Mouse (Mus musculus) heart, adult 8-10 months (tissue): ENCODE measurements around the gene C2cd4d. TPM values are rescaled to one million over a fixed set of nuclear protein-coding genes. Genes with fewer than 3 reads are reported as not detected.

Source experiments
- DNase-seq: peaks from one replicate; pipeline ENCODE4 v3.0.0; 2022; ENCODE audit warnings: low spot score
- total RNA-seq, 4 experiments: library from RNA; stranded (reverse); gene quantifications; 2 replicates each; pipeline ENCODE4 v1.2.4; 2022

The C2cd4d gene
- total RNA-seq, 4 experiments from 2014 or later, result 0.31 to 0.46 TPM; not detected in 2

- DNase-seq, result no peak
These were observed 15.0 kb downstream of the C2cd4d start for GRCm38 (mm10) chr3:94377028-94377923.

DNA sequence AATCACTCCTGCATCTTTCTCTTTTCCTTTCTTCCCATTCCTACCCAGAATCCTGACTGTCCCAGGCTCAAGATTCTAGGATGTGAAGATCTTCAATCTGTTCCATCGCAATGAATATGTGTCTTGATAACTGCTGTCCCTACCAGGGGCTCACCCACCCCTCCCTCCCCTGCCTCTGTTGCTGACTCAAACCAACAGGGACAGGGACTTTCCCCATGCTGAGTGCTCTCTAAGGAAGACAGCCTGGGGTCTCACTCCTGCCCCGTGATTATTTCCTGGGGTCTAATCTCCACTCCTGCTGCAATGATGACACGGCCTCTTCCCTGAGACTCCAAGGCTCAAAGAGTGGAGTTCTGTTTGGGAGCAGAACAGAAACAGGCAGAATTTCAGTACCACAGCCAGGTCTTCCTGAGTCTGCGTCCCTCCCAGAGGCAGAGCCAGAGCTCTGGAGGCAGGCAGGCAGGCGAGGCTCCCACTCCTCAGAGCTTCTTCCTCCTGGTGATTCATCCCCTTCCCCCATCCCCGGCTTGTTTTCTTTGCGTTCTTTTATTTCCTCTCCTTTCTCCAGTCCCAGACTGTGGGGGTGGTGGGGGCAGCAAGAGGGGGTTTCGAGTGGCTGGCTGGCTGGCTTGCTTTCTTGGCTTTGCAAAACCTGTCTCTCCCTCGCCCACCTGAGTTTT, 17.7 kb downstream of the C2cd4d start:
- DNase-seq, result no peak

DNA sequence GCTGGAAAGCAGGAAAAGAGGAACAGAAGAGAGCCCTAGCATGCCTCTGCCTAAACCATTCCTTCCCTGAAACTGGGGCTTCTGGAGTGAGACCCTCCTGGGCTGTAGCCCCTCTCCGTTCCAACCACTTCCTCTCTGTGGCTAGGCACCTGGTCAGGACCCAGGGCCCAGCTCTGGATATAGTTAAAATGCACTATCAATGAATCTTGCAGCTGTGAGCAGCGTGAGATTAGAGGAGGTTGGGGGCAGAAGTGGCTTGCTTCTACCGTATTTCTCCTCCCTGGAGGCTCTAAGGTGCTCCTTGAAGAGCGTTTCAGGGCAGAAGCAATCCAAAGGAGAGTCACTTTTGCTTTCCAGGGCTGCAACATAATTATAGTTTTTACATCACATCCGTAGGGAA, 20.1 kb downstream of the C2cd4d start:
- DNase-seq, result no peak

GRCm38 (mm10) chr3:94383476-94383875, 21.2 kb downstream of the C2cd4d start:
- DNase-seq, result no peak

DNA sequence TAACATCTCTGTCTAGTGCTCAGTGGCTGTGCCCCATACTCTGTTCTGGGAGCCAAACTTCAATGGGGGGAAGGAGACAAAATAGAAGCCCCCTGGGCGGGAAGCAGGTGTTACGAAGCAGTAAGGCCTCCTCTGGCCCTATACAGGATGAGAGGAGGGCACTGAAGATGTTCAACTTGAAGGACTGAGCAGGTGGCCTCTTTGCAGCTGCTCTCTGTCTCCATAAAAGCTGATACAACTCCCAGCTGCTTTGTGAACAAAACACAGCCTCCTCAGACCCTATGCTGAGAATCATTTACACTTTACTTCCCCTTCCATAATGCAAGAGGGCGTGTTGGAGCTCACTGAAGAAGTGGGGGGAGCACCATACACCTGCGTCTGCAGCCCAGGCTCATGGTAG, 24.4 kb downstream of the C2cd4d start:
- DNase-seq, result no peak

DNA sequence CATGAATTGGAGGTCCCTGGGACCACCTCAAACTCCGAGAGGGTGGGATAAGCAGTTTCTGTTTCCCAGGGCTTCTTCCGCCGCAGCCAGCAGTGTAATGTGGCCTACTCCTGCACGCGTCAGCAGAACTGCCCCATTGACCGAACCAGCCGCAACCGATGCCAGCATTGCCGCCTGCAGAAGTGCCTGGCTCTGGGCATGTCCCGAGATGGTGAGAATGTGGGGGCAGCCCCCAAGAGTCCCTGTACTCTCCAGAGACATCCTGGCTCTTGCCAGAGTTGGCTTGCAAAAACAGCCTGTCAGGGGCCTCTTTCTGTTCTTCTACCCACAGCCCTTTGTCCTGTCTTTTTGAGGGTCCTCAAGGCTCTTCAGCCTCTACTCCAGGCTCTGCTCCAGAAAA, 25.2 kb downstream of the C2cd4d start:
- DNase-seq, result no peak

- no peak for DNase-seq
These were observed 25.8 kb downstream of the C2cd4d start for GRCm38 (mm10) chr3:94388047-94388446.

DNA sequence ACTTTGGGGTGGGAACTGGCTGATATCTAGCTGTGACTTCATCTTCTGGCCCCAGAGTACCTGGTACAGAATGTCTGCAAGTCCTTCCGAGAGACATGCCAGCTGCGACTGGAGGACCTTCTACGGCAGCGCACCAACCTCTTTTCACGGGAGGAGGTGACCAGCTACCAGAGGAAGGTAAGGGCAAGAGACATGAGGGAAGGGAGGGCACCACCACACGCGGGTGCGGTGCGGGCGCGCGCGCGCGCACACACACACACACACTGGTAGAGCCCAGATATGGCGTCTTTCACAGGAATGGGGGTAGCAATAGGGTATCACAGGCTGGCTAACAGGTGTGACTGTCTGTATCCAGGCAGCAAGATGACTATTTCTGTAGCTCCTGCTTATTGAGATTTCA, 27.2 kb downstream of the C2cd4d start:
- DNase-seq, result no peak

- no peak for DNase-seq
These were observed 28.8 kb downstream of the C2cd4d start for GRCm38 (mm10) chr3:94391001-94391400.

DNA sequence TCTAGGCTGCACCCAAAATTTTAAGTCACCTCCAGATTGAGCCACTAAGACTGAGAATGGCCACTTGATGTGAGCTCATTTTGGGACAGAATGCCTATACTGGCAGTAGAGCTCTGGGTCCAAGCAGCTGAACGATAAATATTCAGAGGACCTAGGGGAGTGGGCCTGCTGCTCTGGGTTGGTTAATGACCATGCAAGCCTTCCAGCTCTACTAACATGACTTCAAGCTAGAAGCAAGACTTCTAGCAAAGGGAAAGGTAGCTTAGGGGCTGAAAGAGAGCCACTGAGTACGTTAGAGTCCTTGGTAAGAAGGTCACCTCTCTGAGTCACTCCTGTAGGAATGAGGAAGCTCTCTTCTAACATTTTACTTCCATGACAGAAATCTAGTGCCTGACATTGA, 29.9 kb downstream of the C2cd4d start:
- DNase-seq, result no peak

GRCm38 (mm10) chr3:94393049-94393448, 30.8 kb downstream of the C2cd4d start:
- DNase-seq, result no peak

GRCm38 (mm10) chr3:94396336-94396735, 34.1 kb downstream of the C2cd4d start:
- no peak for DNase-seq

GRCm38 (mm10) chr3:94396851-94397250, 34.6 kb downstream of the C2cd4d start:
- no peak for DNase-seq

DNA sequence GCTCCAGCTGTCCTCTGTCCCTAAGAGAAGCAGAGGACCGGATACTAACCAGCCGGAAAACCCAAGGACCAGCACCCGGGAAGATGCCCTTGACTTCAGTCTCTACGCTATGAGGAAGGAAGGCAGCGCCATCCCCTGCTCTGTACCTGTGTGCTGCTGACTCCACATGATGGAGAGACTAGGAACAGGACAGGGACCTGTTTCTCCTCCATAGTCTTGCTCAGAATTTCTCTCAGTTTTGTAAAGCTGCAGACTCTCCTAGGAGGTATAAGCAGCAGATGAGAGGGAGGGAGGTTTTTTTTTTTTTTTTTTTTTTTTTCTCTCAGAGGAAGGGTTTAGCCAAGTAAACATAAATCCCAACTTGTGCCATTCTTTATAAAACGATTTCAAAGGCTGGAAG, 36.0 kb downstream of the C2cd4d start, which contains the start of gene Lingo4:
Lingo4 (plus strand) TSS at position 301 of the 400 bp plus-strand sequence.
- no peak for DNase-seq

DNA sequence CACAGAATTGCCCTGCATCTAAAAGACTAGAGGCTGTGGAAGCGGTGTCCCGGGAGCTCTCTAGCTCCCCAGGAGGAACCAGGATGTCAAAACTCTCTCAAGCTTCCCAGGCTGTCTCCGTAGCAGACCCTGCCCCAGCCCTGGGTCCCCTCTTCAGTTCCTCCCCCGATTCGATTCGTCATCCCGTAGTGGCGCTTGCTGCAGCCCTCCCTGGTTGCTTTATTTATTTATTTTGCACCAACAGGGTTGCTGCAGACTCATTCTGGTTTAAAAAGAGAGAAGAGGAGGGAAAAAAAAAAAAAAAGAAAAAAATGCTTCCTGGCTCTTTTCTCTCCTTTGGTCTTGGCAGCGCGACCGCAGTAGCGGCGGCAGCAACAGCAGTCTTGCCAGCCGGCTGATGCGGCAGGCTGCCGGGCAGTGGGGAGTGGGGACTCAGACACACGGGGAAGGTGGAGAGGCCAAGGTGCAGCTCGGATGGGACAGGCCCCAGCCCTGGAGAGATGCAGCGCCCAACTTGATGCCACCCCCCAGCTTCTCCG, 36.8 kb downstream of the C2cd4d start:
- DNase-seq, result no peak

DNA sequence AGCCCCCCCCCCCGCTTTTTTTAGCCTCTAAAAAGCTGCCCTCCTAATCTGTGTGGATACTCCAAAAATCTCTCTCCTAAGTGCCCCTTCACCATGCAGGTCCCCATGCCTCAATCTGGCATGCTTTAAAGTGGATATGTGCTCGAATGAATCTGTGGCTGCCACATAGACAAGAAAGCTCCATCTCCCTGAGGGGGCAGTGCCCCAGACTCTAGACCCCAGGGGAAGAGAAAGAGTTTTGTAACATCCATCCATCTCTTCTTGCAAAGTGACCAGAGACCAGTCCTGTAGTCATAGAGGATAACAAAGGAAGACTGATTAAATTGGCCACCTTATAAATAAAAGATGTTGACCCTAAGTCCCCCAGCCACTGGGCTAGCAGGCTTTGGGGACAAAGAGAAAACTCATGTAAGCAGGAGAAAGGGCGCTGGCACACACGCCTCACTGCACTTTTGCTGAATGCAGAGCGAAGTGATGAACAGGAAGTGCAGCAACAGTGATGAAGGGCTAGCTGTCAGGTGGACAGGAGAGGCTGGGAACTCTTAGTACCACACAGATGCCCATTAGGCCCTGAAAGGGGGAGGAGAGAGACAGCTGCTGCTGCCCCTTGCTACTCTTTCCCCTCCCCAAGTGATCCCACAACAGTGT, 37.5 kb downstream of the C2cd4d start:
- no peak for DNase-seq

DNA sequence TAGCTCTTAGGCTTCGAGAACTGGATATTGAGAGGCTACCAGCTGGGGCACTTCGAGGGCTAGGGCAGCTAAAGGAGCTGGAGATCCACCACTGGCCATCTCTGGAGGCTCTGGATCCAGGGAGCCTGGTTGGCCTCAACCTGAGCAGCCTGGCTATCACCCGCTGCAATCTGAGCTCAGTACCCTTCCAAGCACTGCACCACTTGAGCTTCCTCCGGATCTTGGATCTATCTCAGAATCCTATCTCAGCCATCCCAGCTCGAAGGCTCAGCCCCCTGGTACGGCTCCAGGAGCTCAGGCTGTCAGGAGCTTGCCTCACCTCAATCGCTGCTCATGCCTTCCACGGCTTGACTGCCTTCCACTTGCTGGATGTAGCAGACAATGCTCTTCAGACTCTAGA, 40.2 kb downstream of the C2cd4d start:
- no peak for DNase-seq

DNA sequence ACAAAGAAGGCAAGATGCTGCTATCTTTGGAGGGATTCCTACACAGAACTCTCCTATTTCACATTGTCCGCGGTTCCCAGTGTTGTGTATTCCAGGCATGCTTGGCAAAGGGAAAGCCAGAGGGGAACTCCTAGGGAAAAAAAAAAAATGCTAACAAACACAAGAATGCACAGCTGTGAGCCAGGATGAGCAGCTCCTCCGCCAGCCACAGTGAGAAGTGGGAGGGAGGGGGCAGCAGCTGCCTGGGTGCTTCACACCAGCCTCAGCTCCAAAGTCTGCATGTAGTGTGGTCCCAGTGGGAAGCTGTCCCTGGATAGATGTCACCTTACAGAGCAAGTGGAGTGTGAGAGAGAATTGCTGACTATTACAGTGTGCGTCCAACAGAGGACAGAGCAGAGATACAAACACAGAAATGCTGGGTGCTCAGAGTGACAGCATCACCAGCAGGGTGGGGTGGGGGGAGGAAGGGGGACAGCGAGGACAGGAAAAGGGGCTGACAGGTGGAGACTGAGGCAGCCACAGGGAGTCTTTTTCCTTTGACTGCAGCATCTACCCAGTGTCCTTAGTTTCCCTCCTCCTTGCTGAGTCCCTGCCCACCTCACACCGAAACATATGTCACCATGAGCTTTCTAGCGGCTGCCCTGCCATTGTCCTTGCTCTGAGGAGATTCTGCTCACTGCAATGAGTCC, 42.3 kb downstream of the C2cd4d start:
- DNase-seq, result no peak

- DNase-seq, result no peak
These were observed 43.3 kb downstream of the C2cd4d start for GRCm38 (mm10) chr3:94405561-94405960.

GRCm38 (mm10) chr3:94412530-94412929, 50.3 kb downstream of the C2cd4d start:
- DNase-seq, result no peak

- peak; percentile 91 for DNase-seq
These were observed 50.9 kb downstream of the C2cd4d start, which contains the start of gene Tdrkh for GRCm38 (mm10) chr3:94413031-94413679. Gene Tdrkh (plus strand): TSS chr3:94413273.
